Mouse (Mus musculus) liver, embryonic 18 days (tissue): ENCODE measurements around the gene Nox3. TPM values are rescaled to one million over a fixed set of nuclear protein-coding genes. Genes with fewer than 3 reads are reported as not detected.

ENCODE experiments used
- polyA plus RNA-seq: library from polyadenylated mRNA; depleted of rRNA; stranded (reverse); fragments of >200 nt; gene quantifications from 2 replicates; pipeline ENCODE4 v1.2.3, GENCODE M21; 2012; rRNA removed

The Nox3 gene
- polyA plus RNA-seq = not detected in 2 replicates

DNA sequence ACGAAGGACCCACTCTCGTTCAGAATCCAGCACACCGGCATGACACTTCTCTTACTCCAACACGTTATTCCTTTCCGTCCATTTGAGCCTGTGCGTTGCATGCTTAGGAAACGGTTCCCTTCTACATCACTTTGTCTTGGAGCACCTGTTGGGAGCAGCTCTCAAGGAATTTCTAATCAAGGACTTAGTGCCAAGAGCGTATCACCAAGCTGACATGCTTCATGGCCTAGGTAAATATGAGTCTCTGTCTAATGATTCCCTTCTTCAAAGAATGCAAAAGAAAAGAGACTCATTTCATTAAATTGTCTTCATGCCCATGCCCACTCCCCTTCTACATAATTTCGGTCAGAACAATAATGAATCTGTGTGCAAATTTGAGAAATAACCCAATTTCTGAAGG, at the start of gene Nox3:
TSS of gene Nox3 (minus strand) at position 101 of the 400 bp plus-strand sequence.

Other genes starting within 250 kb of the Nox3 start
- gene Cldn20, start 163.7 kb downstream of the Nox3 start, polyA plus RNA-seq = 0.06 and 0.07 TPM in 2 replicates
- gene Tfb1m, start 138.5 kb downstream of the Nox3 start, polyA plus RNA-seq = 9.2 and 9.8 TPM in 2 replicates